Mouse (Mus musculus): ENCODE results near the gene Zdhhc17.

DNA sequence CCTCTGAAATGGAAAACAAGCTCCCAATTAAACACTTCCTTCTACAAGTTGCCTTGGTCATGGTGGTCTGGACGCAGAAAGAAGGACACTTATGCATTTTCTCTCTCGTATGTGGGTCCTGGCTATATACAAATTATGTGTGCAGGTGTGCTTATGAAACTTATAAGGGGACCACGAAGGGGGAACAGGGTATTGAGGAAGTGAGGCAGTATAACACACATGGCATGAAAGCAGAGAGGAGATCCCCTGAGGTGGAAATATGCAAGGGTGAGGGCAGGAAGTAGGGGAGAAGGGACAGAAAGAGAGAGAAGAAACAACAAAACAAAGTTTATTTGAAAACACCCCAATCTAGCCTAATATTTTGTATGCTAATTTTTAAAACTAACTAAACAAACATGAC lies 41.7 kb upstream of the Zdhhc17 start:
- TF ChIP-seq CTCF (IDR thresholded peaks at IDR 0.05; ENCODE audit: insufficient read depth, low read length): no peak
- no peak for TF ChIP-seq POLR2A (IDR thresholded peaks at IDR 0.05; ENCODE audit: borderline replicate concordance, extremely low read depth, low read depth, low read length)

Data from lung, adult 2 months (tissue).